Mouse (Mus musculus): ENCODE results near the gene Smarca2.

Gene Smarca2

GRCm38 (mm10) chr19:26604755-26605300 lies at the start of gene Smarca2:
Gene Smarca2, plus strand, starts transcription at chr19:26605050.
- peak; percentile 90 for DNase-seq (ENCODE audit: extremely low spot score, low spot score)

- DNase-seq (ENCODE audit: extremely low spot score, low spot score) = no peak
Measured at GRCm38 (mm10) chr19:26564850-26565249, 40.0 kb upstream of the Smarca2 start.

GRCm38 (mm10) chr19:26566109-26566508 lies 38.7 kb upstream of the Smarca2 start:
- DNase-seq (ENCODE audit: extremely low spot score, low spot score) = peak; percentile 37

GRCm38 (mm10) chr19:26568236-26568635 lies 36.6 kb upstream of the Smarca2 start:
- DNase-seq (ENCODE audit: extremely low spot score, low spot score) = no peak

GRCm38 (mm10) chr19:26568941-26569340 lies 35.9 kb upstream of the Smarca2 start:
- no peak for DNase-seq (ENCODE audit: extremely low spot score, low spot score)

GRCm38 (mm10) chr19:26569461-26569860 lies 35.4 kb upstream of the Smarca2 start:
- no peak for DNase-seq (ENCODE audit: extremely low spot score, low spot score)

GRCm38 (mm10) chr19:26579645-26580044 lies 25.2 kb upstream of the Smarca2 start:
- no peak for DNase-seq (ENCODE audit: extremely low spot score, low spot score)

- DNase-seq (ENCODE audit: extremely low spot score, low spot score) = no peak
Measured at GRCm38 (mm10) chr19:26580061-26580460, 24.8 kb upstream of the Smarca2 start.

GRCm38 (mm10) chr19:26594661-26595060 lies 10.2 kb upstream of the Smarca2 start:
- no peak for DNase-seq (ENCODE audit: extremely low spot score, low spot score)

GRCm38 (mm10) chr19:26601459-26601858 lies 3.4 kb upstream of the Smarca2 start:
- DNase-seq (ENCODE audit: extremely low spot score, low spot score) = no peak

- DNase-seq (ENCODE audit: extremely low spot score, low spot score) = no peak
Measured at GRCm38 (mm10) chr19:26603296-26603860, 1.5 kb upstream of the Smarca2 start.

GRCm38 (mm10) chr19:26603906-26604754 lies 720 bp upstream of the Smarca2 start:
- DNase-seq (ENCODE audit: extremely low spot score, low spot score) = peak; percentile 51

- DNase-seq (ENCODE audit: extremely low spot score, low spot score) = peak; percentile 62
Measured at GRCm38 (mm10) chr19:26605438-26606320, 829 bp downstream of the Smarca2 start.

GRCm38 (mm10) chr19:26606321-26607155 lies 1.7 kb downstream of the Smarca2 start:
- DNase-seq (ENCODE audit: extremely low spot score, low spot score) = peak; percentile 66

GRCm38 (mm10) chr19:26607156-26607536 lies 2.3 kb downstream of the Smarca2 start:
- peak; percentile 57 for DNase-seq (ENCODE audit: extremely low spot score, low spot score)

GRCm38 (mm10) chr19:26607551-26608433 lies 2.9 kb downstream of the Smarca2 start:
- DNase-seq (ENCODE audit: extremely low spot score, low spot score) = peak; percentile 58

- DNase-seq (ENCODE audit: extremely low spot score, low spot score) = peak; percentile 26
Measured at GRCm38 (mm10) chr19:26608434-26608812, 3.6 kb downstream of the Smarca2 start.

- DNase-seq (ENCODE audit: extremely low spot score, low spot score) = no peak
Measured at GRCm38 (mm10) chr19:26609637-26610036, 4.8 kb downstream of the Smarca2 start.

- no peak for DNase-seq (ENCODE audit: extremely low spot score, low spot score)
Measured at GRCm38 (mm10) chr19:26612995-26613394, 8.1 kb downstream of the Smarca2 start.

- no peak for DNase-seq (ENCODE audit: extremely low spot score, low spot score)
Measured at GRCm38 (mm10) chr19:26613665-26614064, 8.8 kb downstream of the Smarca2 start.

Data from neural tube, embryonic 10.5 days (tissue).